Mouse (Mus musculus): Measurements from ENCODE around the gene Btbd8. TPM values are rescaled to one million over a fixed set of nuclear protein-coding genes. Genes with fewer than 3 reads are reported as not detected.

Gene Btbd8
- polyA plus RNA-seq, 1 experiment, result not detected

- 89% methylated on average over 10 of the region's 10 CpGs for WGBS
- Histone ChIP-seq H3K4me1 (ENCODE audit: control insufficient read depth, insufficient read depth, low read length) (peaks cover 3% of the 10 kb centered on the region), H3K27ac (ENCODE audit: insufficient read depth, low read depth, low read length) (no peak overlapping the region), H3K4me3 (ENCODE audit: insufficient read depth, low read depth, low read length) (no peak overlapping the region)
- TF ChIP-seq POLR2A (IDR thresholded peaks at IDR 0.05; ENCODE audit: insufficient read depth, low read depth, low read length) (no peak), CTCF (IDR thresholded peaks at IDR 0.05; ENCODE audit: insufficient read depth, low read depth, low read length) (no peak)
Measured at GRCm38 (mm10) chr5:107470600-107471329, 33.0 kb downstream of the Btbd8 start.

- 93% methylated on average over 2 of the region's 2 CpGs for WGBS
- H3K4me3 ChIP-seq (ENCODE audit: insufficient read depth, low read depth, low read length), result no peak overlapping the region
- H3K27ac ChIP-seq (ENCODE audit: insufficient read depth, low read depth, low read length), result no peak overlapping the region
- no peaks in the 10 kb centered on the region for H3K4me1 ChIP-seq (ENCODE audit: control insufficient read depth, insufficient read depth, low read length)
- no peak for TF ChIP-seq POLR2A (IDR thresholded peaks at IDR 0.05; ENCODE audit: insufficient read depth, low read depth, low read length)
- TF ChIP-seq CTCF (IDR thresholded peaks at IDR 0.05; ENCODE audit: insufficient read depth, low read depth, low read length), result no peak
Measured at GRCm38 (mm10) chr5:107480194-107480593, 42.4 kb downstream of the Btbd8 start.

- H3K27ac ChIP-seq (ENCODE audit: insufficient read depth, low read depth, low read length), result no peak overlapping the region
- H3K4me1 ChIP-seq (ENCODE audit: control insufficient read depth, insufficient read depth, low read length), result peaks cover 6% of the 10 kb centered on the region; the same call in 1 of the 2 replicates
- TF ChIP-seq POLR2A (IDR thresholded peaks at IDR 0.05; ENCODE audit: insufficient read depth, low read depth, low read length) (no peak), CTCF (IDR thresholded peaks at IDR 0.05; ENCODE audit: insufficient read depth, low read depth, low read length) (no peak)
- no peak overlapping the region for H3K4me3 ChIP-seq (ENCODE audit: insufficient read depth, low read depth, low read length)
- 77% methylated on average over 4 of the region's 4 CpGs for WGBS
Measured at GRCm38 (mm10) chr5:107488996-107489395, 51.2 kb downstream of the Btbd8 start.

GRCm38 (mm10) chr5:107491036-107491435 lies 53.2 kb downstream of the Btbd8 start:
- TF ChIP-seq POLR2A (IDR thresholded peaks at IDR 0.05; ENCODE audit: insufficient read depth, low read depth, low read length), result no peak
- no peak for TF ChIP-seq CTCF (IDR thresholded peaks at IDR 0.05; ENCODE audit: insufficient read depth, low read depth, low read length)
- H3K4me1 ChIP-seq (ENCODE audit: control insufficient read depth, insufficient read depth, low read length), result peaks cover 6% of the 10 kb centered on the region; the same call in 1 of the 2 replicates
- H3K4me3 ChIP-seq (ENCODE audit: insufficient read depth, low read depth, low read length), result no peak overlapping the region
- WGBS, result 85% methylated on average over 9 of the region's 9 CpGs
- H3K27ac ChIP-seq (ENCODE audit: insufficient read depth, low read depth, low read length), result no peak overlapping the region

- Histone ChIP-seq H3K4me1 (ENCODE audit: control insufficient read depth, insufficient read depth, low read length) (peaks cover 6% of the 10 kb centered on the region; the same call in 1 of the 2 replicates), H3K27ac (ENCODE audit: insufficient read depth, low read depth, low read length) (no peak overlapping the region), H3K4me3 (ENCODE audit: insufficient read depth, low read depth, low read length) (no peak overlapping the region)
- WGBS, result 92% methylated on average over 2 of the region's 2 CpGs
- no peak for TF ChIP-seq CTCF (IDR thresholded peaks at IDR 0.05; ENCODE audit: insufficient read depth, low read depth, low read length)
- TF ChIP-seq POLR2A (IDR thresholded peaks at IDR 0.05; ENCODE audit: insufficient read depth, low read depth, low read length), result no peak
Measured at GRCm38 (mm10) chr5:107492471-107492870, 54.7 kb downstream of the Btbd8 start.

- 99% methylated on average over 5 of the region's 5 CpGs for WGBS
- Histone ChIP-seq H3K4me3 (ENCODE audit: insufficient read depth, low read depth, low read length) (no peak overlapping the region), H3K27ac (ENCODE audit: insufficient read depth, low read depth, low read length) (no peak overlapping the region), H3K4me1 (ENCODE audit: control insufficient read depth, insufficient read depth, low read length) (peaks cover 2% of the 10 kb centered on the region; the same call in 1 of the 2 replicates)
- no peak for TF ChIP-seq POLR2A (IDR thresholded peaks at IDR 0.05; ENCODE audit: insufficient read depth, low read depth, low read length)
- TF ChIP-seq CTCF (IDR thresholded peaks at IDR 0.05; ENCODE audit: insufficient read depth, low read depth, low read length), result no peak
Measured at GRCm38 (mm10) chr5:107494759-107495158, 57.0 kb downstream of the Btbd8 start.

- H3K4me3 ChIP-seq (ENCODE audit: insufficient read depth, low read depth, low read length), result no peak overlapping the region
- TF ChIP-seq POLR2A (IDR thresholded peaks at IDR 0.05; ENCODE audit: insufficient read depth, low read depth, low read length) (no peak), CTCF (IDR thresholded peaks at IDR 0.05; ENCODE audit: insufficient read depth, low read depth, low read length) (no peak)
- no peak overlapping the region for H3K27ac ChIP-seq (ENCODE audit: insufficient read depth, low read depth, low read length)
- no peaks in the 10 kb centered on the region for H3K4me1 ChIP-seq (ENCODE audit: control insufficient read depth, insufficient read depth, low read length)
- 83% methylated on average over 2 of the region's 2 CpGs for WGBS
Measured at GRCm38 (mm10) chr5:107496047-107496446, 58.2 kb downstream of the Btbd8 start.

- no peak for TF ChIP-seq CTCF (IDR thresholded peaks at IDR 0.05; ENCODE audit: insufficient read depth, low read depth, low read length)
- no peak for TF ChIP-seq POLR2A (IDR thresholded peaks at IDR 0.05; ENCODE audit: insufficient read depth, low read depth, low read length)
- no peaks in the 10 kb centered on the region for H3K4me1 ChIP-seq (ENCODE audit: control insufficient read depth, insufficient read depth, low read length)
- 18% methylated on average over 10 of the region's 10 CpGs for WGBS
- H3K27ac ChIP-seq (ENCODE audit: insufficient read depth, low read depth, low read length), result peak overlapping the region; percentile 79
- H3K4me3 ChIP-seq (ENCODE audit: insufficient read depth, low read depth, low read length), result peak overlapping the region; percentile 12; the same call in 1 of the 2 replicates
Measured at GRCm38 (mm10) chr5:107497519-107498501, 60.0 kb downstream of the Btbd8 start.
